Mouse (Mus musculus) left cerebral cortex, postnatal 10 days (tissue): ENCODE measurements around the gene Cnr2. TPM values are rescaled to one million over a fixed set of nuclear protein-coding genes. Genes with fewer than 3 reads are reported as not detected.

ENCODE experiments used
- total RNA-seq, 2 experiments: library from RNA; stranded (reverse); gene quantifications; 2 replicates each; pipeline ENCODE4 v1.2.3; 2021

Cnr2 gene
- total RNA-seq, 2 experiments from 2014 or later, result 0.11 TPM; not detected in 1

Other genes with a start within 250 kb of the Cnr2 start
- under 1 TPM; 0.24 to 0.26 TPM for gene Ifnlr1, start 209.1 kb upstream of the Cnr2 start, total RNA-seq
- under 1 TPM; 0.57 to 0.69 TPM for gene Il22ra1, start 167.2 kb upstream of the Cnr2 start, total RNA-seq
- gene Myom3, start 135.7 kb upstream of the Cnr2 start, total RNA-seq, result 1 to 10 TPM; 1.2 to 1.6 TPM
- 10 to 100 TPM; 70.1 to 74.8 TPM for gene Srsf10, start 39.6 kb upstream of the Cnr2 start, total RNA-seq
- gene Pnrc2, start 21.5 kb upstream of the Cnr2 start, total RNA-seq, result 10 to 100 TPM; 47.1 to 47.9 TPM
- gene Fuca1, start 25.3 kb downstream of the Cnr2 start, total RNA-seq, result 10 to 100 TPM; 46.8 to 47.9 TPM
- 10 to 100 TPM; 30.5 to 31.9 TPM for gene Hmgcl, start 51.1 kb downstream of the Cnr2 start, total RNA-seq
- gene Gale, start 68.3 kb downstream of the Cnr2 start, total RNA-seq, result 10 to 100 TPM; 28.0 to 29.7 TPM
- gene Lypla2, start 77.2 kb downstream of the Cnr2 start, total RNA-seq, result 10 to 100 TPM; 94.0 to 95.0 TPM
- gene Pithd1, start 91.9 kb downstream of the Cnr2 start, total RNA-seq, result 10 to 100 TPM; 58.4 to 63.8 TPM
- 10 to 100 TPM; 30.1 to 32.3 TPM for gene Eloa, start 126.4 kb downstream of the Cnr2 start, total RNA-seq
- gene Rpl11, start 158.0 kb downstream of the Cnr2 start, total RNA-seq, result 100 to 1,000 TPM; 262 to 295 TPM
- 10 to 100 TPM; 37.3 to 54.8 TPM for gene Id3, start 248.1 kb downstream of the Cnr2 start, total RNA-seq